Mouse (Mus musculus) limb, embryonic 11.5 days (tissue): ENCODE measurements around the gene Gm2115. TPM values are rescaled to one million over a fixed set of nuclear protein-coding genes. Genes with fewer than 3 reads are reported as not detected.
A peak's percentile ranks its signal among the peaks of the same experiment; 100 is the strongest.

Experiments
- ATAC-seq: fragments of 200-750 bp; cut with Nextera tagmentation; 2 replicates; pipeline ENCODE4 v1.8.0; 2017; ENCODE audit warnings: low read depth; ENCODE audit not compliant: insufficient number of reproducible peaks, low FRiP score, low TSS enrichment
- DNase-seq: peaks from one replicate; pipeline ENCODE4 v3.0.0-alpha.2; 2015; ENCODE audit warnings: low spot score
- H3K27ac ChIP-seq: fragments of 300-500 bp; sonication (generic); replicated peaks from 2 replicates; pipeline ENCODE4 v1.5.1; 2014; ENCODE audit warnings: low read depth, mild to moderate bottlenecking, low read length
- H3K27me3 ChIP-seq: fragments of 300-500 bp; sonication (generic); 2 replicates; pipeline ENCODE4 v1.6.1; 2014; ENCODE audit warnings: mild to moderate bottlenecking, low read length, mixed read lengths; ENCODE audit not compliant: control insufficient read depth, insufficient read depth
- H3K36me3 ChIP-seq: fragments of 300-500 bp; sonication (generic); 2 replicates; pipeline ENCODE4 v1.6.1; 2014; ENCODE audit warnings: mild to moderate bottlenecking, low read length, moderate library complexity, mixed read lengths; ENCODE audit not compliant: control insufficient read depth, insufficient read depth
- H3K4me1 ChIP-seq: fragments of 300-500 bp; sonication (generic); 2 replicates; pipeline ENCODE4 v1.6.1; 2014; ENCODE audit warnings: low read length, mixed read lengths; ENCODE audit not compliant: control insufficient read depth, insufficient read depth
- H3K4me2 ChIP-seq: fragments of 300-500 bp; sonication (generic); 2 replicates; pipeline ENCODE4 v1.6.1; 2014; ENCODE audit warnings: low read depth, mild to moderate bottlenecking, moderate library complexity; ENCODE audit not compliant: severe bottlenecking
- H3K4me3 ChIP-seq: fragments of 300-500 bp; sonication (generic); 2 replicates; pipeline ENCODE4 v1.5.1; 2014; ENCODE audit warnings: low read depth, low read length
- H3K9ac ChIP-seq: fragments of 300-500 bp; sonication (generic); 2 replicates; pipeline ENCODE4 v1.6.1; 2014; ENCODE audit warnings: mild to moderate bottlenecking, low read length
- H3K9me3 ChIP-seq: fragments of 300-500 bp; sonication (generic); 2 replicates; pipeline ENCODE4 v1.6.1; 2016; ENCODE audit warnings: low read length; ENCODE audit not compliant: control insufficient read depth
- WGBS: fragments of 180-500 bp; shearing (Covaris S2); extraction: QIAGEN DNeasy Blood & Tissue Kit; methylation state at CpG from one replicate; pipeline ENCODE4 v1.1.7; 2014; 5-methylcytosine and 5-hydroxymethylcytosine counted together
- polyA plus RNA-seq: library from polyadenylated mRNA; unstranded; fragments of >200 nt; fragmentation: Nextera tagmentation; extraction: Ambion mirVana; gene quantifications from 2 replicates; pipeline ENCODE4 v1.2.1, GENCODE M21; 2014

Gene Gm2115
- polyA plus RNA-seq, 1 experiment from 2014 or later, result 0.20 TPM

- no peak for ATAC-seq
- Histone ChIP-seq H3K9me3 (no peaks in the 10 kb centered on the region), H3K4me1 (no peaks in the 10 kb centered on the region), H3K27me3 (no peaks in the 10 kb centered on the region), H3K4me3 (no peak overlapping the region), H3K4me2 (no peak overlapping the region), H3K36me3 (no peaks in the 10 kb centered on the region), H3K9ac (no peak overlapping the region), H3K27ac (no peak overlapping the region)
- DNase-seq, result no peak
- 76% methylated on average over 6 of the region's 6 CpGs for WGBS
Measured at GRCm38 (mm10) chr7:84566200-84566599, 37.4 kb downstream of the Gm2115 start.

GRCm38 (mm10) chr7:84577034-84577433 is 48.3 kb downstream of the Gm2115 start:
- H3K4me1 ChIP-seq, result no peaks in the 10 kb centered on the region
- no peaks in the 10 kb centered on the region for H3K36me3 ChIP-seq
- no peaks in the 10 kb centered on the region for H3K9me3 ChIP-seq
- H3K4me2 ChIP-seq, result no peak overlapping the region
- DNase-seq (no peak), ATAC-seq (no peak)
- H3K9ac ChIP-seq, result no peak overlapping the region
- WGBS, result 80% methylated on average over 2 of the region's 2 CpGs
- no peak overlapping the region for H3K4me3 ChIP-seq
- no peaks in the 10 kb centered on the region for H3K27me3 ChIP-seq
- H3K27ac ChIP-seq, result no peak overlapping the region

GRCm38 (mm10) chr7:84578841-84579240 is 50.1 kb downstream of the Gm2115 start:
- DNase-seq, result no peak
- Histone ChIP-seq H3K9me3 (no peaks in the 10 kb centered on the region), H3K4me3 (no peak overlapping the region), H3K9ac (no peak overlapping the region), H3K27ac (no peak overlapping the region), H3K4me1 (no peaks in the 10 kb centered on the region), H3K4me2 (no peak overlapping the region), H3K36me3 (no peaks in the 10 kb centered on the region), H3K27me3 (no peaks in the 10 kb centered on the region)
- 92% methylated on average over 1 of the region's 1 CpGs for WGBS
- ATAC-seq, result no peak

- WGBS, result 86% methylated on average over 1 of the region's 1 CpGs
- Histone ChIP-seq H3K27me3 (no peaks in the 10 kb centered on the region), H3K9ac (no peak overlapping the region), H3K4me1 (no peaks in the 10 kb centered on the region), H3K4me3 (no peak overlapping the region), H3K9me3 (no peaks in the 10 kb centered on the region), H3K4me2 (no peak overlapping the region), H3K36me3 (no peaks in the 10 kb centered on the region), H3K27ac (no peak overlapping the region)
- DNase-seq (no peak), ATAC-seq (no peak)
Measured at GRCm38 (mm10) chr7:84579769-84580168, 51.0 kb downstream of the Gm2115 start.

GRCm38 (mm10) chr7:84585086-84585485 is 56.3 kb downstream of the Gm2115 start:
- H3K9ac ChIP-seq, result no peak overlapping the region
- ATAC-seq (no peak), DNase-seq (no peak)
- no peaks in the 10 kb centered on the region for H3K27me3 ChIP-seq
- H3K4me2 ChIP-seq, result no peak overlapping the region
- no peaks in the 10 kb centered on the region for H3K4me1 ChIP-seq
- 89% methylated on average over 4 of the region's 4 CpGs for WGBS
- H3K27ac ChIP-seq, result no peak overlapping the region
- no peaks in the 10 kb centered on the region for H3K36me3 ChIP-seq
- no peak overlapping the region for H3K4me3 ChIP-seq
- H3K9me3 ChIP-seq, result no peaks in the 10 kb centered on the region

GRCm38 (mm10) chr7:84586360-84587100 is 57.8 kb downstream of the Gm2115 start:
- Histone ChIP-seq H3K36me3 (no peaks in the 10 kb centered on the region), H3K9me3 (no peaks in the 10 kb centered on the region), H3K27me3 (no peaks in the 10 kb centered on the region), H3K4me1 (no peaks in the 10 kb centered on the region), H3K27ac (no peak overlapping the region), H3K4me2 (no peak overlapping the region), H3K4me3 (no peak overlapping the region), H3K9ac (no peak overlapping the region)
- ATAC-seq (no peak), DNase-seq (no peak)
- 84% methylated on average over 3 of the region's 3 CpGs for WGBS

GRCm38 (mm10) chr7:84587101-84587783 is 58.5 kb downstream of the Gm2115 start:
- ATAC-seq (0 out of 2 replicates have a peak, but pooled peaks have one; percentile 31), DNase-seq (no peak)
- H3K9ac ChIP-seq, result no peak overlapping the region
- H3K27ac ChIP-seq, result no peak overlapping the region
- no peaks in the 10 kb centered on the region for H3K9me3 ChIP-seq
- no peak overlapping the region for H3K4me3 ChIP-seq
- no peaks in the 10 kb centered on the region for H3K36me3 ChIP-seq
- H3K4me1 ChIP-seq, result no peaks in the 10 kb centered on the region
- no peak overlapping the region for H3K4me2 ChIP-seq
- 94% methylated on average over 5 of the region's 5 CpGs for WGBS
- H3K27me3 ChIP-seq, result no peaks in the 10 kb centered on the region

- DNase-seq, result no peak
- Histone ChIP-seq H3K4me2 (no peak overlapping the region), H3K9ac (no peak overlapping the region), H3K4me3 (no peak overlapping the region), H3K4me1 (no peaks in the 10 kb centered on the region), H3K27me3 (no peaks in the 10 kb centered on the region), H3K36me3 (no peaks in the 10 kb centered on the region), H3K27ac (no peak overlapping the region), H3K9me3 (no peaks in the 10 kb centered on the region)
- 96% methylated on average over 2 of the region's 2 CpGs for WGBS
- ATAC-seq, result no peak
Measured at GRCm38 (mm10) chr7:84590622-84591021, 61.9 kb downstream of the Gm2115 start.
